Comparison of ENCODE assay signal across 8 mouse cellular contexts in genomic region chr12:75668916-75669257, GRCm38 (mm10). TPM values are rescaled to one million over a fixed set of nuclear protein-coding genes. Genes with fewer than 3 reads are reported as not detected.
DNase-seq lines count a peak whose midpoint lies in the region; ATAC-seq and TF ChIP-seq lines count a peak whose summit lies in the region.

No protein-coding gene starts in this region.

- no peak for TF ChIP-seq POLR2A in bone marrow macrophage, adult 2 months (IDR thresholded peaks at IDR 0.05; ENCODE audit: borderline replicate concordance, low read depth, low read length)

- peak overlapping the region; percentile 81 for H3K9ac ChIP-seq in hindbrain, embryonic 13.5 days
- H3K9ac ChIP-seq in midbrain, embryonic 12.5 days (replicated peaks): peak overlapping the region; percentile 71

- H3K36me3 ChIP-seq in hindbrain, embryonic 13.5 days: no peaks in the 10 kb centered on the region
- no peaks in the 10 kb centered on the region for H3K36me3 ChIP-seq in midbrain, embryonic 12.5 days

- H3K9me3 ChIP-seq in hindbrain, embryonic 13.5 days: no peaks in the 10 kb centered on the region
- H3K9me3 ChIP-seq in midbrain, embryonic 12.5 days: no peaks in the 10 kb centered on the region

- H3K27ac ChIP-seq in layer of hippocampus, adult 2 months: peak overlapping the region; percentile 88
- H3K27ac ChIP-seq in bone marrow macrophage, adult 2 months (ENCODE audit: insufficient read depth, low read depth, low read length): peak overlapping the region; percentile 57
- H3K27ac ChIP-seq in hindbrain, embryonic 13.5 days: peak overlapping the region; percentile 84
- H3K27ac ChIP-seq in midbrain, embryonic 12.5 days (replicated peaks): peak overlapping the region; percentile 78

- H3K4me3 ChIP-seq in layer of hippocampus, adult 2 months: peak overlapping the region; percentile 67
- peak overlapping the region; percentile 65 for H3K4me3 ChIP-seq in bone marrow macrophage, adult 2 months (ENCODE audit: insufficient read depth, low read length)
- peak overlapping the region; percentile 63 for H3K4me3 ChIP-seq in hindbrain, embryonic 13.5 days
- H3K4me3 ChIP-seq in midbrain, embryonic 12.5 days: peak overlapping the region; percentile 69

- H3K4me2 ChIP-seq in hindbrain, embryonic 13.5 days: peak overlapping the region; percentile 88
- H3K4me2 ChIP-seq in midbrain, embryonic 12.5 days (replicated peaks): peak overlapping the region; percentile 86

- no peak; the same call in 1 of the 2 replicates for ATAC-seq in hindbrain, embryonic 13.5 days (ENCODE audit: low FRiP score)
- peak; percentile 5; the same call in 1 of the 2 replicates for ATAC-seq in midbrain, embryonic 12.5 days (ENCODE audit: low FRiP score, low read depth)

- peaks cover 37% of the 10 kb centered on the region for H3K4me1 ChIP-seq in bone marrow macrophage, adult 2 months (ENCODE audit: control insufficient read depth, insufficient read depth, low read length)
- peaks cover 20% of the 10 kb centered on the region for H3K4me1 ChIP-seq in hindbrain, embryonic 13.5 days (replicated peaks)
- H3K4me1 ChIP-seq in midbrain, embryonic 12.5 days: peaks cover 15% of the 10 kb centered on the region

- TF ChIP-seq CTCF in layer of hippocampus, adult 2 months (conservative IDR thresholded peaks at IDR 0.05): no peak
- no peak for TF ChIP-seq CTCF in bone marrow macrophage, adult 2 months (IDR thresholded peaks at IDR 0.05; ENCODE audit: low read depth, low read length)

- WGBS in hindbrain, embryonic 13.5 days: 1% methylated on average over 9 of the region's 9 CpGs
- 3% methylated on average over 9 of the region's 9 CpGs for WGBS in midbrain, embryonic 12.5 days

- H3K27me3 ChIP-seq in hindbrain, embryonic 13.5 days: no peaks in the 10 kb centered on the region
- H3K27me3 ChIP-seq in midbrain, embryonic 12.5 days: no peaks in the 10 kb centered on the region; the same call in 1 of the 2 replicates

- DNase-seq in layer of hippocampus, adult 2 months (ENCODE audit: low spot score in 2 of 2): no peak
- no peak for DNase-seq in layer of hippocampus, adult 8-10 months (ENCODE audit: low spot score in 2 of 2)
- no peak for DNase-seq in cerebellum, adult 11 months
- no peak for DNase-seq in embryo, embryonic 9.5 days (ENCODE audit: extremely low spot score)
- no peak for DNase-seq in kidney, adult 18-20 months

RNA-seq across cellular contexts. Expression of gene Wdr89, which starts 0.5 kb away (rescaled TPM):
- total RNA-seq in layer of hippocampus, adult 2 months (2021): 1 to 10 TPM; 3.2 to 3.6 TPM
- total RNA-seq in layer of hippocampus, adult 8-10 months (2022): 1 to 10 TPM; 3.3 to 4.0 (median 3.5) TPM
- 13.7 and 15.0 TPM in 2 replicates for polyA plus RNA-seq in bone marrow macrophage, adult 2 months (2012; ENCODE audit: insufficient read depth, insufficient read length, missing spikeins)
- 5.4 and 6.2 TPM in 2 replicates for polyA plus RNA-seq in hindbrain, embryonic 13.5 days (2015; fragmentation: Nextera tagmentation; extraction: Ambion mirVana)
- polyA plus RNA-seq in midbrain, embryonic 12.5 days (2016; fragmentation: Nextera tagmentation; extraction: Ambion mirVana): 8.4 and 9.4 TPM in 2 replicates
